Mouse (Mus musculus) cortical plate, adult 2 months (tissue): ENCODE data around the gene Tbc1d2. TPM values are rescaled to one million over a fixed set of nuclear protein-coding genes. Genes with fewer than 3 reads are reported as not detected.
A peak's percentile ranks its signal among the peaks of the same experiment; 100 is the strongest.
"Not testable (repeated sequence)": the region's sequence is repeated elsewhere in the genome, so short reads cannot be mapped to it uniquely, and the experiment has no call there.

ENCODE experiments used
- H3K27ac ChIP-seq: fragments of 200-500 bp; 2 replicates; pipeline ENCODE4 v1.5.1; 2012; ENCODE audit warnings: low read length, control low read depth, inconsistent platforms; ENCODE audit not compliant: insufficient read depth
- H3K4me1 ChIP-seq: fragments of 200-500 bp; 2 replicates; pipeline ENCODE4 v1.6.1; 2011; ENCODE audit warnings: low read length; ENCODE audit not compliant: control insufficient read depth, insufficient read depth
- H3K4me3 ChIP-seq: fragments of 200-500 bp; 2 replicates; pipeline ENCODE4 v1.5.1; 2011; ENCODE audit warnings: mild to moderate bottlenecking, low read length, control low read depth; ENCODE audit not compliant: insufficient read depth
- CTCF ChIP-seq: fragments of 200-500 bp; IDR thresholded peaks from 2 replicates; pipeline ENCODE4 v1.5.1; 2011; ENCODE audit warnings: mild to moderate bottlenecking, control low read depth, low read length; ENCODE audit not compliant: insufficient read depth; ENCODE audit errors: extremely low read depth
- POLR2A ChIP-seq: fragments of 200-500 bp; IDR thresholded peaks from 2 replicates; pipeline ENCODE4 v1.6.1; 2011; ENCODE audit warnings: mild to moderate bottlenecking, low read length, control low read depth; ENCODE audit not compliant: insufficient read depth; ENCODE audit errors: extremely low read depth
- polyA plus RNA-seq: library from polyadenylated mRNA; depleted of rRNA; stranded (reverse); fragments of >200 nt; gene quantifications from 2 replicates; pipeline ENCODE4 v1.2.3, GENCODE M21; 2012

Tbc1d2 gene
- polyA plus RNA-seq, 1 experiment: 5.6 TPM

GRCm38 (mm10) chr4:46611181-46611580 lies 38.8 kb downstream of the Tbc1d2 start:
- peak; percentile 98 for TF ChIP-seq CTCF
- no peak for TF ChIP-seq POLR2A
- no peak overlapping the region for H3K27ac ChIP-seq
- H3K4me3 ChIP-seq: no peak overlapping the region
- H3K4me1 ChIP-seq: no peaks in the 10 kb centered on the region

GRCm38 (mm10) chr4:46607601-46608000 lies 42.4 kb downstream of the Tbc1d2 start:
- no peaks in the 10 kb centered on the region for H3K4me1 ChIP-seq
- no peak for TF ChIP-seq CTCF
- no peak for TF ChIP-seq POLR2A
- H3K27ac ChIP-seq: no peak overlapping the region
- H3K4me3 ChIP-seq: no peak overlapping the region

- no peaks in the 10 kb centered on the region for H3K4me1 ChIP-seq
- no peak for TF ChIP-seq POLR2A
- no peak for TF ChIP-seq CTCF
- H3K27ac ChIP-seq: no peak overlapping the region
- no peak overlapping the region for H3K4me3 ChIP-seq
These were observed 44.6 kb downstream of the Tbc1d2 start for GRCm38 (mm10) chr4:46605451-46605850.

GRCm38 (mm10) chr4:46602704-46603103 lies 47.3 kb downstream of the Tbc1d2 start:
- TF ChIP-seq CTCF (no peak), POLR2A (no peak)
- H3K27ac ChIP-seq: no peak overlapping the region

GRCm38 (mm10) chr4:46601844-46602423 lies 48.1 kb downstream of the Tbc1d2 start, which contains the start of gene Coro2a:
Gene Coro2a (minus strand): TSS chr4:46602202.
- Histone ChIP-seq H3K4me1 (no peaks in the 10 kb centered on the region), H3K27ac (no peak within 1 kb of the TSS), H3K4me3 (peak within 1 kb of the TSS; percentile 53)
- TF ChIP-seq CTCF (peak; percentile 69), POLR2A (peak; percentile 41; the same call in 1 of the 2 replicates)

More at GRCm38 (mm10) chr4:46602704-46603103, 47.3 kb downstream of the Tbc1d2 start:
- no peak overlapping the region for H3K4me3 ChIP-seq
- no peaks in the 10 kb centered on the region for H3K4me1 ChIP-seq

- TF ChIP-seq POLR2A (no peak), CTCF (no peak)
- no peak overlapping the region for H3K27ac ChIP-seq
- peak overlapping the region; percentile 53 for H3K4me3 ChIP-seq
- H3K4me1 ChIP-seq: no peaks in the 10 kb centered on the region
These were observed 48.7 kb downstream of the Tbc1d2 start for GRCm38 (mm10) chr4:46601258-46601843.

- TF ChIP-seq POLR2A (no peak), CTCF (no peak)
- peak overlapping the region; percentile 53 for H3K4me3 ChIP-seq
- H3K4me1 ChIP-seq: no peaks in the 10 kb centered on the region
- H3K27ac ChIP-seq: no peak overlapping the region
These were observed 49.3 kb downstream of the Tbc1d2 start for GRCm38 (mm10) chr4:46600473-46601257.

GRCm38 (mm10) chr4:46599609-46600008 lies 50.4 kb downstream of the Tbc1d2 start:
- H3K4me3 ChIP-seq, H3K27ac ChIP-seq, H3K4me1 ChIP-seq: not testable (repeated sequence)

GRCm38 (mm10) chr4:46598981-46599380 lies 51.0 kb downstream of the Tbc1d2 start:
- Histone ChIP-seq H3K4me3 (no peak overlapping the region), H3K4me1 (no peaks in the 10 kb centered on the region), H3K27ac (no peak overlapping the region)
- TF ChIP-seq POLR2A: no peak

GRCm38 (mm10) chr4:46598111-46598510 lies 51.9 kb downstream of the Tbc1d2 start:
- Histone ChIP-seq H3K4me1 (no peaks in the 10 kb centered on the region), H3K27ac (no peak overlapping the region)
- no peak for TF ChIP-seq POLR2A
- no peak for TF ChIP-seq CTCF

More at GRCm38 (mm10) chr4:46598111-46598510, 51.9 kb downstream of the Tbc1d2 start:
- H3K4me3 ChIP-seq: no peak overlapping the region
